Mouse (Mus musculus) thymus, adult 2 months (tissue): ENCODE results near the gene Dnajc5. TPM values are rescaled to one million over a fixed set of nuclear protein-coding genes. Genes with fewer than 3 reads are reported as not detected.
A peak's percentile ranks its signal among the peaks of the same experiment; 100 is the strongest.

Source experiments
- DNase-seq: peaks from one replicate; pipeline ENCODE4 v3.0.0; 2021
- H3K27ac ChIP-seq: fragments of 200-500 bp; 2 replicates; pipeline ENCODE4 v1.5.1; 2012; ENCODE audit warnings: low read length, control low read depth; ENCODE audit not compliant: control insufficient read depth, insufficient read depth
- H3K27me3 ChIP-seq: fragments of 200-500 bp; 2 replicates; pipeline ENCODE4 v1.6.1; 2012; ENCODE audit warnings: mild to moderate bottlenecking, low read length, moderate library complexity, mixed read lengths; ENCODE audit not compliant: control insufficient read depth, insufficient read depth
- H3K36me3 ChIP-seq: fragments of 200-500 bp; 2 replicates; pipeline ENCODE4 v1.6.1; 2012; ENCODE audit warnings: mild to moderate bottlenecking, low read length, moderate library complexity; ENCODE audit not compliant: control insufficient read depth, insufficient read depth
- H3K4me1 ChIP-seq: fragments of 200-500 bp; replicated peaks from 2 replicates; pipeline ENCODE4 v1.6.1; 2012; ENCODE audit warnings: low read length; ENCODE audit not compliant: control insufficient read depth, insufficient read depth
- H3K4me3 ChIP-seq: fragments of 200-500 bp; 2 replicates; pipeline ENCODE4 v1.5.1; 2012; ENCODE audit warnings: mild to moderate bottlenecking, low read length, control low read depth, moderate library complexity; ENCODE audit not compliant: control insufficient read depth, insufficient read depth
- CTCF ChIP-seq: fragments of 200-500 bp; IDR thresholded peaks from 2 replicates; pipeline ENCODE4 v1.5.1; 2012; ENCODE audit warnings: mild to moderate bottlenecking, control low read depth, low read length, moderate library complexity, borderline replicate concordance; ENCODE audit not compliant: control insufficient read depth, poor library complexity, insufficient read depth; ENCODE audit errors: extremely low read depth
- POLR2A ChIP-seq: fragments of 200-500 bp; IDR thresholded peaks from 2 replicates; pipeline ENCODE4 v1.6.1; 2012; ENCODE audit warnings: mild to moderate bottlenecking, low read length, control low read depth, moderate library complexity; ENCODE audit not compliant: control insufficient read depth, poor library complexity, insufficient read depth; ENCODE audit errors: extremely low read depth
- WGBS: fragments of 180-500 bp; shearing (Covaris S2); methylation state at CpG from one replicate; pipeline ENCODE4 v1.1.7; 2018; 5-methylcytosine and 5-hydroxymethylcytosine counted together
- polyA plus RNA-seq: library from polyadenylated mRNA; depleted of rRNA; stranded (reverse); fragments of >200 nt; gene quantifications from 2 replicates; pipeline ENCODE4 v1.2.3, GENCODE M21; 2012

The Dnajc5 gene
- polyA plus RNA-seq, 1 experiment = 140 TPM

- no peak for DNase-seq
Observed at GRCm38 (mm10) chr2:181586124-181586523, 65.8 kb downstream of the Dnajc5 start.

DNA sequence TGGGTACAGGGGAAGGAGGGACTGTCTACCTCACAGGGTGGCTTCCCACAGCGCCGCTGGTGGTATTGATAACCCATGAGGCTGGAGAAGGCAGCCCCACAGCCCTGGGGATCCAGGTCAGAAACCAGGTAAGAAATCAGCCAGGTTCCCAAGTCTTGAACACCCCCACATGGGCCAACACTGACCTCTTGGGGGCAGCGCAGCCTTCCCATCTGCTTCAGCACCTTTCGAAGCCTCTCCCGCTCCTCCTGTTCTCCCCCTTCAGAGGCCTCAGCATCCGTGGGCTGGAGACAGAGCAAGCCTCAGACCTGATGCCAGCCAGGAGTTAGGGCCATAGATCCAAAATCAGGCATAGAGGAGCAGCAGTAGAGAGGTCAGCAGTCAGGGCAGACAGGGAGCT lies 67.5 kb downstream of the Dnajc5 start:
- Histone ChIP-seq H3K4me3 (no peak overlapping the region), H3K27me3 (no peaks in the 10 kb centered on the region), H3K36me3 (peaks cover 3% of the 10 kb centered on the region; the same call in 1 of the 2 replicates), H3K27ac (no peak overlapping the region), H3K4me1 (peaks cover 8% of the 10 kb centered on the region)
- 93% methylated on average over 6 of the region's 6 CpGs for WGBS
- DNase-seq = no peak
- TF ChIP-seq POLR2A (no peak), CTCF (no peak)

More at GRCm38 (mm10) chr2:181586124-181586523, 65.8 kb downstream of the Dnajc5 start:
- Histone ChIP-seq H3K36me3 (peaks cover 3% of the 10 kb centered on the region; the same call in 1 of the 2 replicates), H3K27me3 (no peaks in the 10 kb centered on the region), H3K27ac (no peak overlapping the region), H3K4me1 (0 out of 2 replicates have a peak, but pooled peaks cover 2% of the 10 kb centered on the region), H3K4me3 (no peak overlapping the region)
- WGBS = 97% methylated on average over 3 of the region's 3 CpGs
- no peak for TF ChIP-seq CTCF

DNA sequence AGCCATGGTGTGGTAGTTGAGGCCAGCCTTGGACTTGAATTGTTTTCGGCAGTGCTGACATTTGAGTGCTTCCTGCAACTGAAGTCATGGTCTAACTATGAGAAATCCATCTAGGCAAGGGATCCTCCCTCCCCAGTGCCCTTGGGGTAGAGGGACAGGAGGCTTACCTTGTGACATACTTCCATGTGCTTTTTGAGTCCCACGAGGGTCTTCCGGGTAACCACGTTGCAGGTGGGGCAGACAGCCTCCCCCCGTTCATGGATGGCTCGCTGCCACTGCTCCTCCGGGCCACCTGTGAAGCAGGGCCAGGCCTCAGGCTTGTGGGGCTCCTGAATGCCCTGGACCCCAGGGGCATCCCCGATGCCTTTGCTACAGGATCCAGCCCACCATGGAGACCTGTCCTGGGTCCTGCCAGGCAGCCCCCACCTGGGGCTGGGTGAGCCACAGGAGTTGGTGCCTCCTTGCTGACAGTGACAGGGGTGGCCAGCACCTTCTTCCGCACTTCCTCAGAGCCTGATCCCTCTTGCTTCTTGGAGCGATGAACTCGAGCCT lies 68.0 kb downstream of the Dnajc5 start:
- no peak overlapping the region for H3K27ac ChIP-seq
- TF ChIP-seq POLR2A = no peak
- TF ChIP-seq CTCF = no peak
- no peak for DNase-seq
- no peak overlapping the region for H3K4me3 ChIP-seq
- peaks cover 3% of the 10 kb centered on the region; the same call in 1 of the 2 replicates for H3K36me3 ChIP-seq
- peaks cover 11% of the 10 kb centered on the region for H3K4me1 ChIP-seq
- H3K27me3 ChIP-seq = no peaks in the 10 kb centered on the region
- WGBS = 95% methylated on average over 11 of the region's 11 CpGs

DNA sequence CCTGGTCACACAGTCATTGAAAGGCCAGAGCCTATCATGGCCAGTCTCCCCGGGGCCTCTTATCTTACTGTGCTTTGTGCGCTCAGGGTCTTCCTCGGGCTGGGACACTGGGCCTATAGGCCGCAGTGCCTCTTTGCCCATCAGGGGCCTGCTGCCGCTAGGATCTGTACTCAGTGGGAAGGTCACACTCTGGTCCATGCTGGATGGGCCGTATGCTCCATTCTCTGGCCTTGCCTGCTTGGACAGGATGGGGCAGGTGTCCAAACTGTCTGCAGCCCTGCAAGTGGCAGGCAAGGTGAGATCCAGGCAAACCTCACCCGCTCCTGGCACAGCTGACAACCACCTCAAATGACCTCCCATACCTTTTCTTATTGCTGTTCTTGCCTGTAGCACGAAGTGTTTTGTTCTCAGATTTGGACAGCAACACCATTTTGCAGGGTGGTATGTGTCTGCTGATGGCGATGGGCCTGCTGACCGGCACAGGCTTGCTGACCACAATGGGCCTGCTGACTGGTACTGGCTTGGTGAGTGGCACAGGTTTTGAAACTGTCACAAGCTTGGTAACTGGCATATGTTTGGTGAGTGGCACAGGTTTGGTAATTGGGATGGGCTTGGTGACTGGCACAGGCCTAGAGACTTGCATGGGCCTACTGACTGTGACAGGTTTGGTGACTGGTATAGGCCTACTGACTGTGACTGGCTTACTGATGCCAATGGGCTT lies 68.9 kb downstream of the Dnajc5 start:
- 96% methylated on average over 10 of the region's 10 CpGs for WGBS
- H3K27ac ChIP-seq = no peak overlapping the region
- TF ChIP-seq POLR2A = no peak
- no peak for TF ChIP-seq CTCF
- H3K36me3 ChIP-seq = peaks cover 3% of the 10 kb centered on the region; the same call in 1 of the 2 replicates
- H3K4me1 ChIP-seq = peaks cover 11% of the 10 kb centered on the region
- H3K4me3 ChIP-seq = no peak overlapping the region
- H3K27me3 ChIP-seq = no peaks in the 10 kb centered on the region
- no peak for DNase-seq

DNA sequence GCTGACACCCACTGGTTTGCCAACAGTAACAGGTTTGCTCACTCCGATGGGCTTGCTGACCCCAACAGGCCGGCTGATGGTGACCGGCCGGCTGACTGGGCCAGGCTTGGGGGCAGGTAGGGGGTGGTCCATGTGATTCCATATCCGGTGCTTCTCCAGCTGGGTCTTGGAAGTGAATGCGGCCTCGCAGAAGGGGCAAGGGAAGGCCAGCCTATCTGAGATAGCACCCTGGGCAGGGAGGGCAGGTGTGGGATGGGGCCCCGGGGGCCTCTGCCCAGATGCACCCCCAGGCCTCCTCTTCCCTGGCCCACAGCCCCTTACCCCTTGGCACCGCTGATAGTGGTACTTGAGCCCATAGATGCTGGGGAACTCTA lies 69.4 kb downstream of the Dnajc5 start:
- no peak for DNase-seq
- H3K36me3 ChIP-seq = peaks cover 3% of the 10 kb centered on the region; the same call in 1 of the 2 replicates
- H3K27me3 ChIP-seq = no peaks in the 10 kb centered on the region
- 99% methylated on average over 9 of the region's 9 CpGs for WGBS
- no peak overlapping the region for H3K27ac ChIP-seq
- TF ChIP-seq POLR2A (no peak), CTCF (no peak)
- no peak overlapping the region for H3K4me3 ChIP-seq
- H3K4me1 ChIP-seq = peaks cover 11% of the 10 kb centered on the region

GRCm38 (mm10) chr2:181590471-181590870 lies 70.2 kb downstream of the Dnajc5 start:
- TF ChIP-seq CTCF (no peak), POLR2A (no peak)
- Histone ChIP-seq H3K4me3 (no peak overlapping the region), H3K4me1 (peaks cover 11% of the 10 kb centered on the region), H3K27ac (no peak overlapping the region), H3K36me3 (peaks cover 1% of the 10 kb centered on the region; the same call in 1 of the 2 replicates), H3K27me3 (no peaks in the 10 kb centered on the region)
- no peak for DNase-seq
- 99% methylated on average over 5 of the region's 5 CpGs for WGBS

GRCm38 (mm10) chr2:181591528-181592085 lies 71.3 kb downstream of the Dnajc5 start, which contains the start of gene Prpf6:
TSS of gene Prpf6 (plus strand) at chr2:181591868.
- 3% methylated on average over 5 of the region's 5 CpGs for WGBS
- TF ChIP-seq CTCF = no peak
- TF ChIP-seq POLR2A = no peak
- peak; percentile 54 for DNase-seq
- peak within 1 kb of the TSS; percentile 97 for H3K4me3 ChIP-seq
- H3K36me3 ChIP-seq = no peaks in the 10 kb centered on the region; the same call in 1 of the 2 replicates
- H3K4me1 ChIP-seq = peaks cover 11% of the 10 kb centered on the region
- no peaks in the 10 kb centered on the region for H3K27me3 ChIP-seq
- peak within 1 kb of the TSS; percentile 45 for H3K27ac ChIP-seq
